Mouse (Mus musculus) lung, postnatal 36 days (tissue): ENCODE measurements around the gene Maco1.

Source experiments
- DNase-seq: peaks from one replicate; pipeline ENCODE4 v3.0.0; 2022; ENCODE audit warnings: mixed read lengths

Gene Maco1

GRCm38 (mm10) chr4:134769081-134769811 is 83.9 kb downstream of the Maco1 start:
- no peak for DNase-seq

- no peak for DNase-seq
Observed at GRCm38 (mm10) chr4:134768226-134768888, 84.8 kb downstream of the Maco1 start.

- DNase-seq: peak; percentile 78
Observed at GRCm38 (mm10) chr4:134767426-134768225, 85.5 kb downstream of the Maco1 start, which contains the start of gene Ldlrap1. Gene Ldlrap1 (minus strand): TSS chr4:134768024.

GRCm38 (mm10) chr4:134766904-134767425 is 86.2 kb downstream of the Maco1 start:
- DNase-seq: peak; percentile 78

- no peak for DNase-seq
Observed at GRCm38 (mm10) chr4:134766277-134766676, 86.9 kb downstream of the Maco1 start.

GRCm38 (mm10) chr4:134764333-134764732 is 88.8 kb downstream of the Maco1 start:
- DNase-seq: no peak

- peak; percentile 69 for DNase-seq
Observed at GRCm38 (mm10) chr4:134762360-134762759, 90.8 kb downstream of the Maco1 start.

- DNase-seq: peak; percentile 94
Observed at GRCm38 (mm10) chr4:134760793-134761201, 92.3 kb downstream of the Maco1 start.

- no peak for DNase-seq
Observed at GRCm38 (mm10) chr4:134760281-134760680, 92.9 kb downstream of the Maco1 start.

- DNase-seq: peak; percentile 57
Observed at GRCm38 (mm10) chr4:134759564-134759963, 93.6 kb downstream of the Maco1 start.

GRCm38 (mm10) chr4:134758922-134759321 is 94.2 kb downstream of the Maco1 start:
- no peak for DNase-seq

GRCm38 (mm10) chr4:134758367-134758766 is 94.8 kb downstream of the Maco1 start:
- no peak for DNase-seq

- DNase-seq: no peak
Observed at GRCm38 (mm10) chr4:134756953-134757352, 96.2 kb downstream of the Maco1 start.

GRCm38 (mm10) chr4:134754941-134755340 is 98.2 kb downstream of the Maco1 start:
- no peak for DNase-seq

GRCm38 (mm10) chr4:134754371-134754770 is 98.8 kb downstream of the Maco1 start:
- DNase-seq: no peak

GRCm38 (mm10) chr4:134753516-134754261 is 99.5 kb downstream of the Maco1 start:
- peak; percentile 52 for DNase-seq

GRCm38 (mm10) chr4:134752911-134753426 is 100.2 kb downstream of the Maco1 start:
- peak; percentile 49 for DNase-seq
